Mouse (Mus musculus) left cerebral cortex, adult 18-20 months (tissue): ENCODE measurements at regions not wholly inside any gene's neighbourhood (a gene's known extent, or its start where the extent isn't known, plus 50 kb on each side); places are given as distances from the start of the nearest gene placed in this dataset.
A peak's percentile ranks its signal among the peaks of the same experiment; 100 is the strongest.

Experiments used
- DNase-seq, 2 experiments: peaks; one replicate each; pipeline ENCODE4 v3.0.0; 2021 to 2022; ENCODE audit warnings: low spot score in 2 of 2, mixed read lengths in 1 of 2

DNA sequence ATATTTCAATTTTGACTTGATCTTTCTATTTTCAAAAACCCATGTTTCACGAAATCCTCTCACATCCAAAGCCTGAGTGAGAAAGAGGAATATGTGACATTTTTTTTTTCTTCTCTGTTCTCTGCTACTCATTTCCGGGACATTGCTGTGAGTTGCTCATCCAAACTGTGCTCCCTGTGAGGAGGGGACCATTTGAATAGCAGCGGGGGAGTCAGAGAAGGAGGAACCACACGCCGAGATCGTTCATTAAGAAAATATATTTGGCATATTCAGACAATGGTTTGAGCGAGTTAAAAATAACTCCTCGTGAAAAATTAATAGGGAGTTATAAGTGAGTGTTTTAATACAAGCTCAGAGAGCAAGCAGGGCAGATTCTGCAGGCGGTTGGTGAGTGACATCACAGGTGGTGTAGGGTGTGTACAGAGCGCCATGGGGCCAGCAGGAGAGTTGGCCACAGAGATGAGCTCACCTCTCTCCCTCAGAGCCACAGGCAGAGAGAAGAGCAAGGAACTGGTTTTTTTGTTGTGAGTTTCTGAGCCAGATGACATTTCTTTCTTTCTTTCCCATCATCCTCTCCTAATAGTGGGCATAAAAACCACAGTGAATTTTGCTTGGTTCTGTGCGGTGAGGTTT, 54.4 kb upstream of the Calcoco1 start:
- no peak for DNase-seq

DNA sequence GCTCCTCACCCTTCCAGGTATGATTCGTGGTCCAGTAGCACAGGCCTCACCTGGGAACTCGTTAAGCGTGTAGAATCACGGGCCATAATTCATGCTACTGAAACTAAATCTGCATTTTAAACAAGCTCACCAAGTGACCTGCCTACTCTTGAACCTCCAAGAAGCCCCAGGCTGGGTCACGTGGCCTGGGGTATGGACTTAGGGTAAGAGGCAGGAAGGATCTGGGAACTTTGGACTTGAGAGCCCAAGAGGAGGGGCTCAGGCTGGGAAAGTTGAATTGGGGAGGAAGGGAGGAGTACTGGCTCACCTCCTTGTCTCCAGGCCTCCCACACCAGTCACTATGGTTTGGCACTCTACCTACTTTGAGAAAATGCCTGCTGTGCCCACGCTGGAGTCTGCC, 58.6 kb upstream of the Calcoco1 start:
- DNase-seq, result no peak

DNA sequence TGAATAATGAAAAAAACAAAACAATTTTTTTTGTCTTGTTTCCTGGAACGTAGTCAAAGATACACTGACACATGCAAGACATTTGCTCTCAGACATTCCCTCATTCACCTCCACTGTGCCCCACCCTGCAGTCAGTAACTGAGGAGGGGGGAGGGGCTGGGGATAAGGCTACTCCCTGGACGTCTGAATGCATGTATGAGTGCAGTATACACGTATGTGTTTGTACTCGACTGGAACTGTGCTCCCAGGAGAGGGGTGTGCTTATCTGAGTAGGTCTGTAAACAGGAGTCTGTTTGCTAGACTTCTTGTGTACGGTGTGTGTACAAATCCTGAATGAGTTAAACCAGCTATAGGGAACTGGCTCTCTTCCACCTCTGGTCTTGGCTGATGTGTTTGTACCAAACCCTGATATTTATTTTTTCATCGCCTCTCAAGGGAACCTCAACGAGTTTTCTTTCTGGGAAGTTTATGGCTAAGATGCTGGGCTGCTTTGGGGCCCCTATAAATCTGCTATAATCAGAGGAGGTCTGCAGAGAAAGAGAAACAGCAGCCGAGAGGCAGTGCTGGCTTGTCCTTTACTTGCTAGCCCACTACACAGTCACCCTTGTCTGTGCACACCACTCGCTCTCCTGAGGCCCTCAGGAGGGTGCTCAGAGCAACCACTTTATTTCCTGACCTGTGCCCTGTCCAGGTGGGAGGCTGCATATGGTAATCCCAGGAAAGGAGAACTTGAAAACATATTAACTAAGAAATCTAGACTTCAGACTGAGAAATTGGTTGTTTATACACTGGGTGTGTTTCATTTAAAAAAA, 61.2 kb upstream of the Calcoco1 start:
- no peak for DNase-seq

DNA sequence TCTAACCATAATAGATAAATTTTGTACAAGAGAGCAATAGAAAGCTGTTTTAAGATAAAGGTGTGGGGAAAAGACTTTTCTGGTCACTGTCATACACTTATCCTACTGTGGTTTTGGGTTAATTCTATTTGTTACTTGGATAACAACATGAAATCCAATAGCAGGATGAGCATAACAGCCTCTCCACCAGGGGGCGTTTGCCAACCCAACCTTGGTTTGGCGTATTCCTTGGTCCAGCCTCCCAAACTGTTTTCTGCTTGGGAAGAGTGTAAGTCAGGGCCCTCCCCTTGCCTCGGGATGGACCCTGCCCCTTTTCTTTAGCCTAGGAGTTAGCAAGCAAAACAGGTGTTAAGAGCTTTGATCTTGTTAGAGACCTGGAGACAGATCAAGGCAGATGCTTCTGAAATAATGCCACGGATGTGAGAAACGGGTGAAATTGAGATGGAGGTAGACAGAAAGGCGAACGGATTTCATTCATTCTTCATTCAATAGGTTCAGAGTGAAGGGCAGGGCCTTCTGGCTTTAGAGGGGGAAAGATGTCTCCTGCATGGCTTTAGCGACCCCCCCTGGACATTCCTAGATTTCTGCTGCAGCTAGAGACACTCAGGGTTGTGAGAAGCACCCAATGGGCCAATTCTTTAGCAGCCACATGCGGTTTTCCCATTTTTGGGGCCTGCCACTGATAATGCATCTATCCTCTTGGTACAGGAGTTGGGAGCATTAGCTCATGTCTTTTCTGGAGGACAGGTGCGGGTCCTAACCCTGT, 63.3 kb upstream of the Calcoco1 start:
- peak; percentile 60 to 75 for DNase-seq

DNA sequence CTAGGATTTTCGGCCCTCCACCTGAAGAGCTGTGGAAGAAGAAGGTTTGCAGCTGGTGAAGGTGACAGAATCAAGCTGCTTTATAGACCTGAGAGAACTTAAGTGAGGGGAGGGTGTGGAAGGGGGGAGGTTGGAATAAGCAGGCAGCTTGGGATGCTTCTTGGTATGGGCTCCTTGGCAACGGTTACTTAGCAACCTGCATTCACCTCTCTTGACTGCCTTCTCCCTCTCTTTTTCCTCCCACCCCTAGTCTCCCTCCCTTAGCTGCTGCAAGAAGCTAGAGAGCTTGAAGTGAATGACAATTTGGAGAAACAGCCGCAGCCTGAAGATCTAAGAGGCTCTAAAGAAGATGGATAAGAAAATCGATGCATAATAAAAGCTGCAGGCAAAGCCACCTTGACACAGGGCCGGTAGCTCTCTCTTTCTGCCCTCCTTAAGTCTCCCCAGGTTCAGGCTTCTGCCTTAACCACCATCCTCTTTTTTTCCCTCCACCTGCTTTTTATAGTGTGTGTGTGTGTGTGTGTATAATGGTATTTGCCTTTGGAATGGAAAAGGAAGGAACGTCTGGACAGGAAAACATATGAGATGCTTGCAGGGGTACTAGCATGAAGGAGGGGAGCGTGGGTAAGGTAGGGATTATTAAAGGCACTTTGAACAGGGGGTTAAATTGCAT, 67.0 kb upstream of the Calcoco1 start:
- DNase-seq, result peak; percentile 59 to 76

DNA sequence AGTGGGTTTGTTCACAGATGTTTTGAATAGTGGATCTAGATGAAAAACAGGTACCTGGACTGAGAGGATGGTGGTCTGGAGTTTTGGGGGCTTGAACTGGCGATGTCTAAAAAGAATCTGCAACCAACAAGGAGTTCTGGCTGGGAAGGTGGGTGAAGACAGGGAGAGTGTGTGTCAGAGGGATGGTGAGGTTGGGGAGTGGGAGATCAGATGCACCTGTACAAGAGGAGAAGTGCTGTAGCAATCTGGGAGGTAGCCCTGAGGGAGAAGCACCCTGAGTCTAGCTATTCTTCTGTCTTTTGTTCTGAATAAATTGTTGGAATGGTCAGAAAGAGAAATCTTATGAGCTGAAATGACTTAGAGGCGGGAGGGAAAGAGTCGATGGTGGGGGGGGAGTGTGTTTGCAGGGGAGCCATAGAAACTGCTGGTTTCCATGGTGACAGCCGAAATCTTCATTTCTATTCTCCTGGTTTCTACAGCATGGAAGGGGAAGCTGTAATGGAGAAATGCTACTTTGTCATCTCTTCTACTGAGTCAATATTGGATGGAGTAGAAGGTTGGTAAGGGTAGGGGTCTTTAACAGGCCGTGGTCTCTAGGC, 75.1 kb upstream of the Calcoco1 start:
- peak; percentile 42 to 57 for DNase-seq

DNA sequence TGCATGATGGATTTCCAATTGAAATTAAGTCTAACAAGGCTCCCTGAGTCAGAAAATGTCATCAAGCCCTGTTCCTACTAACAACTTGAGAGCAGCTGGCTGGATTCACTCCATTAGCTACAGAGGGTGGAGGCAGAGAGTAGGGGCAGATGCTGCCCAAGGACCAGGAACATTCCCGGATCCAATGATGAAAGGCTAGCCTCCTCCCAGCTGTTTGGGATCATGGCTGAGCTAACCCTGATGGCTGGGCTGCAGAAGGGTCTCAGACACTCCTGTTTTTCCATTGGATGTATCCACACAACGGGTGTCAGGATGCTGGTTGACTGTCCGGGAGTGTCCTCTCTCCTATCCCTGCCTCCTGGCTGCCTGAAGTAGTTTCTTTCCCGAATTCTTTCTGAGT, 78.1 kb upstream of the Calcoco1 start:
- DNase-seq, result no peak

DNA sequence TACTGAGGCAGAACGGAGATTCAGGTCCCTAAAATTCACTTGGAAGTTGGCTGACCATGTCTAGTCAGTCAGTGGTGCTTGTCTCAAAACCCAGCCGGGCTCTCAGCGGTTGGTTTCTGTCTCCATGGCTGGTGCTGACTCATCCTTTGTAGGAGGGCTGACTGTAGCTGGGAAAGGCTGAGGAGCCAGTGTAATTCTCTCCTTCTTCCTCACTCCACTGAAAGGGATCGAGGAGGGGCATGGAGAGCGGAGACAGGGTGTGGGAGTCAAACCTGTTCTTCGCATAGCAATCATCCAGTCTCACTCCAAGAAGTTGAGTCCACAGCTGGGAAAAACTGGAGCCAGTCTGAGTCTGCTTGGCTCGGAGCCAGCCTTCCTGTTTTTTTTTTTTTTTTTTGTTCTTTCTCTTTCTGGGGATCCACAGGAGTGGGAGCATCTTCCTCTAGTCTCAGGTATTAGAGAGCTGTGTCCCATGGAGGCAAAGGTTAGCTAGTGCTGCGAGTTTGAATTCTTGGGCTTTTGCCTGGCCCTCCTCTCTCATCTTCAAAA, 80.4 kb upstream of the Calcoco1 start:
- peak; percentile 60 to 74 for DNase-seq

DNA sequence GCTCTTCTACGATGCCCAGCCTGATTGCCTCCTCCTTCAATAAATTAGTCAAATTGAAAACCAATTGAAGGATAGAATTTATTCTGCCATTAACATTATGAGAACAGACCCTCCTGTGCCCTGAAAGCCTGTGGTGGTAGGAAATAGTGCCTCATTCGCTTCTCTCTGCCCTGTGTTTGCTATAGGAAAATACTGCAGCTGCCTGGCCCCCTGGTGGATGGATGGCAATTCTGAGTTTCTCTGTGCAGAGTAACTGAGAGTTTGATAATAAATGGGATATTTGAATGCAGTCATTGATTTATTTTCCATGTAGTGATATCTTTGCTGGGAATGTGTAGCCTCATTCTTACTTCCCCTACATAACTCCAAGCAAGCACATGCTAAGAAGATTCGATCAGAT, 85.4 kb upstream of the Calcoco1 start:
- DNase-seq, result peak; percentile 35 to 56

DNA sequence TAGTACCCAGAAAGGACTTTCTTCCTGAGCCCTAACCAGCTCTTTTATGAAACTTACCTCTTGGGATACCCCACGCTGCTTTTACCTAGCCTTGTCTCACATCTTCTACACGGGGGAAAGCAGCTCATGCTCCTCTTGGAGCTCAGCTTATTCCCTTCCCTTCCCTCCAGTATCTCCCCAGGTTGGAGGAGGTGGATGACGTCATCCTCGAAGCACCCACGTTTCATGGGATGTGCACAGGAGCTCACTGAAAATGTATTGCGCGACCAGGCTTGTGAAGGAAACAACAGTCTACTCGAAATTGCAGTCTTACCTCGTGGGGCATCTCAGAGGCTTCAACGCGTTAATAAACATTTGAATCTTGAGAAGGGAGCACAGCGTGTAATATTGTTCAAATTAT, 97.2 kb upstream of the Calcoco1 start:
- DNase-seq, result peak; percentile 25 to 35

DNA sequence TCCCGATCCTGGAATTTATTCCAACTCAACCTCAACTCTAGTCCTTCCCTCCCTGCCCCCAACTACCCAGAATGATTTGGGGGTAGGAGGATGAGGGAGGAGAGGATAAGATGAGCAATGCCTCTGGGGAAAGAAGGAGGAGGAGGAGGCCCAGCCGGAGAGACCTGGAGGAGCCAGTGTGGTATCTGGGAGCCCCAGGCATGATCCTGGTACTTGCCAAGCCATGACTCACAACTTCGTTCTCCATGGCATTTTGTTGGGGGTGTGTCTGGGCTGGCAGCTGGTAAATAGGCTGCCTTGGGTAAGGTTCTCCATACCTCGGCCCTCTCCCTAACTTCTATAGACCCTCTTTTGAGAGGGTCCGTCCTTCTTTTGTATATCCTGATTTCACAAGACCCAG, 81.2 kb upstream of the Hoxc13 start:
- DNase-seq, result peak; percentile 12 to 20

DNA sequence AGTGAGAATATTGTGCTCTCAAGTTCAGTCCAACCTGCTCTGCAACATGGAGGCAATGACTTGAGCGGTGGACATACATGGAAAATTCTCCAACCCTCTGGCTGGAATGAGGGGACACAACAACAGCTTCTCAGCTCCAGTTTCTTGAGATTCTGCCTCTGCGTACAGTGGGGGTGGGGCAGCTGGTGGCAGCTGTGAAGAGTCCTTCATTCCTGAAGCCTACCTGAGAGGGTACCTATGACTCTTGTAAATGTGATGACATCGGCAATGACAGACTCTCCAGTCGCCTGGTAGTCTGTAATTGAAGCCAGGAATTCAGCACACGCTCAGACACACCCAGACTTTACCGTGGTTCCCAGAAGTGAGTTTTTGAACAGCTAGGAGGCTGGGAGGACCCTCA, 58.5 kb upstream of the Hoxc13 start:
- no peak for DNase-seq

DNA sequence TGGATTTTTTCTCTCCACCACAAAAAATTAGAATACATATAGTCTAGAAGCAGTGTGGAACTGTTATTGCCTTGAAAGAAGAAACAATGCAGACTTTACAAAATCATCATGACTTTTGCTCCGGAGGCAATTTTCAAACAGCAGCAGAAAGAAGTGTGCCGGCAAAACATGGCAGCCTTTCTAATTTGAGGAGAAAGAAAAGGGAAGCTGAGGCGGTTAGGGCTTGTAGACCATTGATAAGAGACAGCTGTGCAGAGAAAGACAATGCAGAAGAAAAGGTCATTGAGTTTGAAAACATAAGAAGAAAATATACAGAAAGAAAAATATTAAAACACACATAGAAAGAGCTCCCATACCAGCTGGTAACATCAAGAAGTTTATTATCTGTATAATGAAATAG, 54.1 kb upstream of the Hoxc13 start:
- no peak for DNase-seq
